Mouse (Mus musculus): Measurements from ENCODE around the gene Rab31. TPM values are rescaled to one million over a fixed set of nuclear protein-coding genes. Genes with fewer than 3 reads are reported as not detected.

The Rab31 gene
- polyA plus RNA-seq, 1 experiment from 2014 or later: 81.7 TPM

GRCm38 (mm10) chr17:65655608-65656007, 116.9 kb downstream of the Rab31 start:
- Histone ChIP-seq H3K36me3 (replicated peaks; ENCODE audit: control insufficient read depth, insufficient read depth) (peaks cover 4% of the 10 kb centered on the region; the same call in 1 of the 2 replicates), H3K27ac (no peak overlapping the region), H3K9me3 (ENCODE audit: control insufficient read depth, low read length) (no peaks in the 10 kb centered on the region), H3K4me3 (replicated peaks; ENCODE audit: low read length) (no peak overlapping the region), H3K4me2 (replicated peaks) (no peak overlapping the region), H3K27me3 (ENCODE audit: control insufficient read depth, insufficient read depth, low read length) (no peaks in the 10 kb centered on the region), H3K4me1 (replicated peaks; ENCODE audit: control insufficient read depth, insufficient read depth, low read length) (no peaks in the 10 kb centered on the region), H3K9ac (no peak overlapping the region)
- ATAC-seq (ENCODE audit: low FRiP score): no peak
- WGBS: 74% methylated on average over 4 of the region's 4 CpGs
- no peak for DNase-seq (ENCODE audit: low spot score)

- Histone ChIP-seq H3K4me1 (replicated peaks; ENCODE audit: control insufficient read depth, insufficient read depth, low read length) (no peaks in the 10 kb centered on the region), H3K9ac (no peak overlapping the region), H3K9me3 (ENCODE audit: control insufficient read depth, low read length) (no peaks in the 10 kb centered on the region), H3K27ac (no peak overlapping the region), H3K4me2 (replicated peaks) (no peak overlapping the region), H3K4me3 (replicated peaks; ENCODE audit: low read length) (no peak overlapping the region), H3K36me3 (replicated peaks; ENCODE audit: control insufficient read depth, insufficient read depth) (peaks cover 4% of the 10 kb centered on the region; the same call in 1 of the 2 replicates), H3K27me3 (ENCODE audit: control insufficient read depth, insufficient read depth, low read length) (no peaks in the 10 kb centered on the region)
- WGBS: 91% methylated on average over 6 of the region's 6 CpGs
- no peak for DNase-seq (ENCODE audit: low spot score)
- ATAC-seq (ENCODE audit: low FRiP score): no peak
Observed at GRCm38 (mm10) chr17:65650598-65650997, 122.0 kb downstream of the Rab31 start.

- Histone ChIP-seq H3K36me3 (replicated peaks; ENCODE audit: control insufficient read depth, insufficient read depth) (peaks cover 4% of the 10 kb centered on the region; the same call in 1 of the 2 replicates), H3K27me3 (ENCODE audit: control insufficient read depth, insufficient read depth, low read length) (no peaks in the 10 kb centered on the region), H3K9me3 (ENCODE audit: control insufficient read depth, low read length) (no peaks in the 10 kb centered on the region), H3K27ac (no peak overlapping the region), H3K4me2 (replicated peaks) (no peak overlapping the region), H3K4me1 (replicated peaks; ENCODE audit: control insufficient read depth, insufficient read depth, low read length) (no peaks in the 10 kb centered on the region), H3K4me3 (replicated peaks; ENCODE audit: low read length) (no peak overlapping the region), H3K9ac (no peak overlapping the region)
- DNase-seq (ENCODE audit: low spot score) (no peak), ATAC-seq (ENCODE audit: low FRiP score) (no peak)
- WGBS: 98% methylated on average over 2 of the region's 2 CpGs
Observed at GRCm38 (mm10) chr17:65649175-65649493, 123.4 kb downstream of the Rab31 start.

- ATAC-seq (ENCODE audit: low FRiP score) (no peak), DNase-seq (ENCODE audit: low spot score) (no peak)
- H3K4me3 ChIP-seq (replicated peaks; ENCODE audit: low read length): no peak overlapping the region
- peaks cover 4% of the 10 kb centered on the region; the same call in 1 of the 2 replicates for H3K36me3 ChIP-seq (replicated peaks; ENCODE audit: control insufficient read depth, insufficient read depth)
- H3K27me3 ChIP-seq (ENCODE audit: control insufficient read depth, insufficient read depth, low read length): no peaks in the 10 kb centered on the region
- no peak overlapping the region for H3K9ac ChIP-seq
- no peaks in the 10 kb centered on the region for H3K9me3 ChIP-seq (ENCODE audit: control insufficient read depth, low read length)
- WGBS: 83% methylated on average over 9 of the region's 9 CpGs
- no peak overlapping the region for H3K27ac ChIP-seq
- H3K4me2 ChIP-seq (replicated peaks): no peak overlapping the region
- 0 out of 2 replicates have a peak, but pooled peaks cover under 1% of the 10 kb centered on the region for H3K4me1 ChIP-seq (replicated peaks; ENCODE audit: control insufficient read depth, insufficient read depth, low read length)
Observed at GRCm38 (mm10) chr17:65648371-65649174, 124.0 kb downstream of the Rab31 start.

GRCm38 (mm10) chr17:65647961-65648360, 124.6 kb downstream of the Rab31 start:
- H3K4me3 ChIP-seq (replicated peaks; ENCODE audit: low read length): no peak overlapping the region
- ATAC-seq (ENCODE audit: low FRiP score): no peak
- H3K36me3 ChIP-seq (replicated peaks; ENCODE audit: control insufficient read depth, insufficient read depth): peaks cover 4% of the 10 kb centered on the region; the same call in 1 of the 2 replicates
- H3K9me3 ChIP-seq (ENCODE audit: control insufficient read depth, low read length): no peaks in the 10 kb centered on the region
- H3K4me1 ChIP-seq (replicated peaks; ENCODE audit: control insufficient read depth, insufficient read depth, low read length): 0 out of 2 replicates have a peak, but pooled peaks cover 7% of the 10 kb centered on the region
- no peaks in the 10 kb centered on the region for H3K27me3 ChIP-seq (ENCODE audit: control insufficient read depth, insufficient read depth, low read length)
- no peak for DNase-seq (ENCODE audit: low spot score)
- WGBS: 56% methylated on average over 5 of the region's 5 CpGs
- H3K4me2 ChIP-seq (replicated peaks): no peak overlapping the region
- no peak overlapping the region for H3K9ac ChIP-seq
- no peak overlapping the region for H3K27ac ChIP-seq

GRCm38 (mm10) chr17:65647226-65647625, 125.3 kb downstream of the Rab31 start:
- no peak overlapping the region for H3K9ac ChIP-seq
- 0 out of 2 replicates have a peak, but pooled peaks cover 4% of the 10 kb centered on the region for H3K36me3 ChIP-seq (replicated peaks; ENCODE audit: control insufficient read depth, insufficient read depth)
- DNase-seq (ENCODE audit: low spot score) (no peak), ATAC-seq (ENCODE audit: low FRiP score) (no peak)
- 0 out of 2 replicates have a peak, but pooled peaks cover 13% of the 10 kb centered on the region for H3K4me1 ChIP-seq (replicated peaks; ENCODE audit: control insufficient read depth, insufficient read depth, low read length)
- no peak overlapping the region for H3K27ac ChIP-seq
- no peak overlapping the region for H3K4me3 ChIP-seq (replicated peaks; ENCODE audit: low read length)
- no peaks in the 10 kb centered on the region for H3K27me3 ChIP-seq (ENCODE audit: control insufficient read depth, insufficient read depth, low read length)
- WGBS: 80% methylated on average over 6 of the region's 6 CpGs
- no peak overlapping the region for H3K4me2 ChIP-seq (replicated peaks)
- no peaks in the 10 kb centered on the region for H3K9me3 ChIP-seq (ENCODE audit: control insufficient read depth, low read length)

GRCm38 (mm10) chr17:65643579-65643978, 129.0 kb downstream of the Rab31 start:
- Histone ChIP-seq H3K4me1 (replicated peaks; ENCODE audit: control insufficient read depth, insufficient read depth, low read length) (0 out of 2 replicates have a peak, but pooled peaks cover 13% of the 10 kb centered on the region), H3K36me3 (replicated peaks; ENCODE audit: control insufficient read depth, insufficient read depth) (no peaks in the 10 kb centered on the region), H3K27ac (peak overlapping the region; percentile 50), H3K9me3 (ENCODE audit: control insufficient read depth, low read length) (no peaks in the 10 kb centered on the region), H3K4me3 (replicated peaks; ENCODE audit: low read length) (no peak overlapping the region), H3K27me3 (ENCODE audit: control insufficient read depth, insufficient read depth, low read length) (no peaks in the 10 kb centered on the region), H3K9ac (no peak overlapping the region), H3K4me2 (replicated peaks) (no peak overlapping the region)
- ATAC-seq (ENCODE audit: low FRiP score) (no peak), DNase-seq (ENCODE audit: low spot score) (no peak)
- 83% methylated on average over 5 of the region's 5 CpGs for WGBS

GRCm38 (mm10) chr17:65643051-65643521, 129.5 kb downstream of the Rab31 start:
- no peak; the same call in 1 of the 2 replicates for ATAC-seq (ENCODE audit: low FRiP score)
- 56% methylated on average over 10 of the region's 10 CpGs for WGBS

GRCm38 (mm10) chr17:65642578-65642991, 130.0 kb downstream of the Rab31 start:
- no peak; the same call in 1 of the 2 replicates for ATAC-seq (ENCODE audit: low FRiP score)
- Histone ChIP-seq H3K4me1 (replicated peaks; ENCODE audit: control insufficient read depth, insufficient read depth, low read length) (0 out of 2 replicates have a peak, but pooled peaks cover 13% of the 10 kb centered on the region), H3K27me3 (ENCODE audit: control insufficient read depth, insufficient read depth, low read length) (no peaks in the 10 kb centered on the region), H3K4me3 (replicated peaks; ENCODE audit: low read length) (no peak overlapping the region), H3K9me3 (ENCODE audit: control insufficient read depth, low read length) (no peaks in the 10 kb centered on the region), H3K36me3 (replicated peaks; ENCODE audit: control insufficient read depth, insufficient read depth) (no peaks in the 10 kb centered on the region), H3K9ac (no peak overlapping the region), H3K4me2 (replicated peaks) (no peak overlapping the region), H3K27ac (peak overlapping the region; percentile 50)
- DNase-seq (ENCODE audit: low spot score): peak; percentile 25
- WGBS: 29% methylated on average over 5 of the region's 5 CpGs

More at GRCm38 (mm10) chr17:65643051-65643521, 129.5 kb downstream of the Rab31 start:
- DNase-seq (ENCODE audit: low spot score): peak; percentile 34
- Histone ChIP-seq H3K4me1 (replicated peaks; ENCODE audit: control insufficient read depth, insufficient read depth, low read length) (0 out of 2 replicates have a peak, but pooled peaks cover 13% of the 10 kb centered on the region), H3K27ac (peak overlapping the region; percentile 50), H3K9ac (no peak overlapping the region), H3K4me2 (replicated peaks) (0 out of 2 replicates have a peak overlapping the region, but pooled peaks have one; percentile 6), H3K36me3 (replicated peaks; ENCODE audit: control insufficient read depth, insufficient read depth) (no peaks in the 10 kb centered on the region), H3K27me3 (ENCODE audit: control insufficient read depth, insufficient read depth, low read length) (no peaks in the 10 kb centered on the region), H3K9me3 (ENCODE audit: control insufficient read depth, low read length) (no peaks in the 10 kb centered on the region), H3K4me3 (replicated peaks; ENCODE audit: low read length) (no peak overlapping the region)

Measured in hindbrain, embryonic 14.5 days (tissue).